ENCODE assay signal across 9 mouse cellular contexts in genomic region chr12:75736296-75736695, GRCm38 (mm10). TPM values are rescaled to one million over a fixed set of nuclear protein-coding genes. Genes with fewer than 3 reads are reported as not detected.
DNase-seq lines count a peak whose midpoint lies in the region; ATAC-seq and TF ChIP-seq lines count a peak whose summit lies in the region.
"Had no signal": no experiment of that assay in that cellular context is flagged by ENCODE, and none has a peak within 500 bp of the region (broad histone marks: within the 10 kb centered on the region; RNA-seq: fewer than 3 reads in every experiment).

No protein-coding gene starts in this region.

- H3K27ac ChIP-seq in forebrain, embryonic 14.5 days (ENCODE audit: low read depth, low read length), result no peak overlapping the region
- H3K27ac ChIP-seq in forebrain, embryonic 16.5 days (ENCODE audit: low read length), result no peak overlapping the region
- no peak overlapping the region for H3K27ac ChIP-seq in left cerebral cortex, adult 2 months
- H3K27ac ChIP-seq in embryonic facial prominence, embryonic 15.5 days (replicated peaks), result no peak overlapping the region
- H3K27ac ChIP-seq in limb, embryonic 15.5 days, result no peak overlapping the region
- H3K27ac ChIP-seq: lung, embryonic 15.5 days had no signal

- no peaks in the 10 kb centered on the region for H3K36me3 ChIP-seq in forebrain, embryonic 14.5 days (ENCODE audit: control insufficient read depth, insufficient read depth, low read length)
- no peaks in the 10 kb centered on the region for H3K36me3 ChIP-seq in forebrain, embryonic 16.5 days (ENCODE audit: control insufficient read depth, insufficient read depth)
- no peaks in the 10 kb centered on the region for H3K36me3 ChIP-seq in embryonic facial prominence, embryonic 15.5 days
- H3K36me3 ChIP-seq in limb, embryonic 15.5 days, result no peaks in the 10 kb centered on the region
- H3K36me3 ChIP-seq: lung, embryonic 15.5 days had no signal

- H3K4me2 ChIP-seq in forebrain, embryonic 14.5 days (ENCODE audit: low read length), result no peak overlapping the region
- no peak overlapping the region for H3K4me2 ChIP-seq in forebrain, embryonic 16.5 days (ENCODE audit: low read length)
- H3K4me2 ChIP-seq in embryonic facial prominence, embryonic 15.5 days (replicated peaks), result peak overlapping the region; percentile 95
- H3K4me2 ChIP-seq in limb, embryonic 15.5 days, result peak overlapping the region; percentile 94; the same call in 1 of the 2 replicates

- no peaks in the 10 kb centered on the region for H3K27me3 ChIP-seq in forebrain, embryonic 14.5 days (replicated peaks; ENCODE audit: control insufficient read depth, insufficient read depth, low read length)
- H3K27me3 ChIP-seq in forebrain, embryonic 16.5 days (replicated peaks; ENCODE audit: control insufficient read depth, insufficient read depth, low read length), result no peaks in the 10 kb centered on the region
- no peaks in the 10 kb centered on the region for H3K27me3 ChIP-seq in embryonic facial prominence, embryonic 15.5 days
- no peaks in the 10 kb centered on the region for H3K27me3 ChIP-seq in limb, embryonic 15.5 days
- H3K27me3 ChIP-seq: lung, embryonic 15.5 days had no signal

- DNase-seq in forebrain, embryonic 14.5 days (ENCODE audit: low spot score), result no peak
- no peak for DNase-seq in left cerebral cortex, adult 2 months (ENCODE audit: extremely low spot score in 1 of 2, low spot score in 2 of 2)
- DNase-seq in left cerebral cortex, postnatal 36 days (ENCODE audit: low spot score in 2 of 2), result no peak
- no peak for DNase-seq in frontal cortex, postnatal 25 days (ENCODE audit: low spot score in 2 of 2)

- H3K9me3 ChIP-seq in forebrain, embryonic 14.5 days (replicated peaks; ENCODE audit: control insufficient read depth, low read length), result no peaks in the 10 kb centered on the region
- no peaks in the 10 kb centered on the region for H3K9me3 ChIP-seq in forebrain, embryonic 16.5 days (ENCODE audit: control insufficient read depth, low read length)
- no peaks in the 10 kb centered on the region for H3K9me3 ChIP-seq in embryonic facial prominence, embryonic 15.5 days (replicated peaks)
- no peaks in the 10 kb centered on the region for H3K9me3 ChIP-seq in limb, embryonic 15.5 days
- H3K9me3 ChIP-seq: lung, embryonic 15.5 days had no signal

- peak overlapping the region; percentile 84; the same call in 1 of the 2 replicates for H3K4me3 ChIP-seq in forebrain, embryonic 14.5 days (ENCODE audit: low read depth, low read length)
- no peak overlapping the region for H3K4me3 ChIP-seq in forebrain, embryonic 16.5 days (replicated peaks; ENCODE audit: low read length)
- peak overlapping the region; percentile 90; the same call in 1 of the 2 replicates for H3K4me3 ChIP-seq in left cerebral cortex, adult 2 months
- H3K4me3 ChIP-seq in embryonic facial prominence, embryonic 15.5 days (replicated peaks), result 0 out of 2 replicates have a peak overlapping the region, but pooled peaks have one; percentile 76
- peak overlapping the region; percentile 83 for H3K4me3 ChIP-seq in limb, embryonic 15.5 days

- WGBS in forebrain, embryonic 14.5 days, result 73% methylated on average over 4 of the region's 4 CpGs
- WGBS in forebrain, embryonic 16.5 days, result 70% methylated on average over 4 of the region's 4 CpGs
- 45% methylated on average over 4 of the region's 4 CpGs for WGBS in embryonic facial prominence, embryonic 15.5 days
- WGBS in limb, embryonic 15.5 days, result 65% methylated on average over 4 of the region's 4 CpGs

- intact Hi-C loops in left cerebral cortex, adult 2 months (cut with DNase I), result loop anchor here (5.0 kb wide), 1 partner anchor 139 kb away; the partner anchor contains the start of gene Ppp2r5e
- intact Hi-C loops in left cerebral cortex, postnatal 36 days (cut with DNase I), result no loop called here

- ATAC-seq in forebrain, embryonic 14.5 days, result no peak
- ATAC-seq in forebrain, embryonic 16.5 days, result no peak
- no peak for ATAC-seq in embryonic facial prominence, embryonic 15.5 days (ENCODE audit: insufficient number of reproducible peaks, low FRiP score, low TSS enrichment, low read depth)
- ATAC-seq in limb, embryonic 15.5 days (ENCODE audit: insufficient number of reproducible peaks, low FRiP score, low TSS enrichment, low read depth), result no peak
- ATAC-seq in inflammation-experienced regulatory T-cells, adult 6 months, result no peak

- peaks cover 17% of the 10 kb centered on the region for H3K4me1 ChIP-seq in forebrain, embryonic 14.5 days (ENCODE audit: control insufficient read depth, insufficient read depth, low read length)
- peaks cover 21% of the 10 kb centered on the region for H3K4me1 ChIP-seq in forebrain, embryonic 16.5 days (replicated peaks; ENCODE audit: control insufficient read depth, insufficient read depth, low read length)
- H3K4me1 ChIP-seq in embryonic facial prominence, embryonic 15.5 days, result peaks cover 15% of the 10 kb centered on the region; the same call in 1 of the 2 replicates
- peaks cover 7% of the 10 kb centered on the region; the same call in 1 of the 2 replicates for H3K4me1 ChIP-seq in limb, embryonic 15.5 days

- no peak overlapping the region for H3K9ac ChIP-seq in forebrain, embryonic 14.5 days (ENCODE audit: low read length)
- H3K9ac ChIP-seq in forebrain, embryonic 16.5 days (replicated peaks; ENCODE audit: low read depth, low read length), result no peak overlapping the region
- no peak overlapping the region for H3K9ac ChIP-seq in embryonic facial prominence, embryonic 15.5 days
- H3K9ac ChIP-seq in limb, embryonic 15.5 days, result no peak overlapping the region

- TF ChIP-seq CTCF in left cerebral cortex, adult 2 months (IDR thresholded peaks at IDR 0.05), result no peak

RNA-seq across cellular contexts. Expression of gene Sgpp1, which starts 0.8 kb away (rescaled TPM):
- polyA plus RNA-seq in forebrain, embryonic 14.5 days (2014; fragmentation: Nextera tagmentation; extraction: Ambion mirVana), result 17.2 and 17.3 TPM in 2 replicates
- polyA plus RNA-seq in forebrain, embryonic 16.5 days (2015; fragmentation: Nextera tagmentation; extraction: Ambion mirVana), result 14.2 and 16.9 TPM in 2 replicates
- 10 to 100 TPM; 27.5 to 29.4 TPM for total RNA-seq in left cerebral cortex, adult 2 months (2021)
- 10 to 100 TPM; 28.3 to 34.3 TPM for total RNA-seq in left cerebral cortex, postnatal 36 days (2021)
- 29.0 and 30.4 TPM in 2 replicates for polyA plus RNA-seq in embryonic facial prominence, embryonic 15.5 days (2015; fragmentation: Nextera tagmentation; extraction: Ambion mirVana)
- polyA plus RNA-seq in limb, embryonic 15.5 days (2015; fragmentation: Nextera tagmentation; extraction: Ambion mirVana), result 36.2 and 40.7 TPM in 2 replicates
- polyA plus RNA-seq in inflammation-experienced regulatory T-cells, adult 6 months (2017; shearing (Covaris generic)), result 10 to 100 TPM; 10.7 to 18.4 (median 12.1) TPM

Comparison
In these comparisons a context has a peak if more than half of its experiments do, and no peak if none do; other contexts are left out.
1. H3K4me2 ChIP-seq: peak in embryonic facial prominence, embryonic 15.5 days (single experiment) and limb, embryonic 15.5 days (single experiment); none in forebrain, embryonic 14.5 days (single experiment) and forebrain, embryonic 16.5 days (single experiment).